Mouse (Mus musculus): ENCODE measurements around the gene Svopl. TPM values are rescaled to one million over a fixed set of nuclear protein-coding genes. Genes with fewer than 3 reads are reported as not detected.

Svopl gene
- polyA plus RNA-seq, 1 experiment = not detected

GRCm38 (mm10) chr6:38007459-38007858 is 39.3 kb downstream of the Svopl start:
- Histone ChIP-seq H3K27ac (ENCODE audit: insufficient read depth, low read depth, low read length) (no peak overlapping the region), H3K4me3 (ENCODE audit: insufficient read depth, low read depth, low read length) (no peak overlapping the region), H3K4me1 (ENCODE audit: control insufficient read depth, insufficient read depth, low read length) (no peaks in the 10 kb centered on the region)
- TF ChIP-seq CTCF (IDR thresholded peaks at IDR 0.05; ENCODE audit: insufficient read depth, low read depth, low read length) = no peak
- WGBS = 6% methylated on average over 6 of the region's 6 CpGs

GRCm38 (mm10) chr6:37967386-37967785 is 79.4 kb downstream of the Svopl start:
- Histone ChIP-seq H3K4me1 (ENCODE audit: control insufficient read depth, insufficient read depth, low read length) (no peaks in the 10 kb centered on the region), H3K4me3 (ENCODE audit: insufficient read depth, low read depth, low read length) (no peak overlapping the region), H3K27ac (ENCODE audit: insufficient read depth, low read depth, low read length) (no peak overlapping the region)
- TF ChIP-seq POLR2A (IDR thresholded peaks at IDR 0.05; ENCODE audit: insufficient read depth, low read depth, low read length) (no peak), CTCF (IDR thresholded peaks at IDR 0.05; ENCODE audit: insufficient read depth, low read depth, low read length) (no peak)
- WGBS = 90% methylated on average over 4 of the region's 4 CpGs

GRCm38 (mm10) chr6:37951306-37951705 is 95.5 kb downstream of the Svopl start:
- TF ChIP-seq CTCF (IDR thresholded peaks at IDR 0.05; ENCODE audit: insufficient read depth, low read depth, low read length) = no peak
- no peak for TF ChIP-seq POLR2A (IDR thresholded peaks at IDR 0.05; ENCODE audit: insufficient read depth, low read depth, low read length)
- 76% methylated on average over 6 of the region's 6 CpGs for WGBS
- H3K27ac ChIP-seq (ENCODE audit: insufficient read depth, low read depth, low read length) = no peak overlapping the region
- H3K4me1 ChIP-seq (ENCODE audit: control insufficient read depth, insufficient read depth, low read length) = no peaks in the 10 kb centered on the region
- no peak overlapping the region for H3K4me3 ChIP-seq (ENCODE audit: insufficient read depth, low read depth, low read length)

GRCm38 (mm10) chr6:37936498-37936897 is 110.3 kb downstream of the Svopl start:
- WGBS = 43% methylated on average over 6 of the region's 6 CpGs
- Histone ChIP-seq H3K4me3 (ENCODE audit: insufficient read depth, low read depth, low read length) (no peak overlapping the region), H3K4me1 (ENCODE audit: control insufficient read depth, insufficient read depth, low read length) (peaks cover 6% of the 10 kb centered on the region), H3K27ac (ENCODE audit: insufficient read depth, low read depth, low read length) (no peak overlapping the region)
- TF ChIP-seq POLR2A (IDR thresholded peaks at IDR 0.05; ENCODE audit: insufficient read depth, low read depth, low read length) (no peak), CTCF (IDR thresholded peaks at IDR 0.05; ENCODE audit: insufficient read depth, low read depth, low read length) (no peak)

Other genes starting within 250 kb of the Svopl start
- gene Trim24, start 176.2 kb downstream of the Svopl start, polyA plus RNA-seq (2012; ENCODE audit: insufficient read depth, insufficient read length, low replicate concordance, missing spikeins) = not detected in 2 replicates
- not detected in 2 replicates for gene Tmem213, start 62.3 kb upstream of the Svopl start, polyA plus RNA-seq (2012; ENCODE audit: insufficient read depth, insufficient read length, low replicate concordance, missing spikeins)
- gene Atp6v0a4, start 77.6 kb upstream of the Svopl start, polyA plus RNA-seq (2012; ENCODE audit: insufficient read depth, insufficient read length, low replicate concordance, missing spikeins) = not detected in 2 replicates
- not detected in 2 replicates for gene D630045J12Rik, start 207.0 kb upstream of the Svopl start, polyA plus RNA-seq (2012; ENCODE audit: insufficient read depth, insufficient read length, low replicate concordance, missing spikeins)

Measured in olfactory bulb, adult 2 months (tissue).